Mouse (Mus musculus) liver, embryonic 14.5 days (tissue): ENCODE results near the gene Cdc42ep4.

Experiments
- CTCF ChIP-seq: IDR thresholded peaks from 2 replicates; pipeline ENCODE4 v1.5.1; 2016; ENCODE audit warnings: antibody characterized with exemption, low read depth, control low read depth
- EP300 ChIP-seq: IDR thresholded peaks from 2 replicates; pipeline ENCODE4 v1.6.1; 2016; ENCODE audit warnings: antibody characterized with exemption, low read depth

DNA sequence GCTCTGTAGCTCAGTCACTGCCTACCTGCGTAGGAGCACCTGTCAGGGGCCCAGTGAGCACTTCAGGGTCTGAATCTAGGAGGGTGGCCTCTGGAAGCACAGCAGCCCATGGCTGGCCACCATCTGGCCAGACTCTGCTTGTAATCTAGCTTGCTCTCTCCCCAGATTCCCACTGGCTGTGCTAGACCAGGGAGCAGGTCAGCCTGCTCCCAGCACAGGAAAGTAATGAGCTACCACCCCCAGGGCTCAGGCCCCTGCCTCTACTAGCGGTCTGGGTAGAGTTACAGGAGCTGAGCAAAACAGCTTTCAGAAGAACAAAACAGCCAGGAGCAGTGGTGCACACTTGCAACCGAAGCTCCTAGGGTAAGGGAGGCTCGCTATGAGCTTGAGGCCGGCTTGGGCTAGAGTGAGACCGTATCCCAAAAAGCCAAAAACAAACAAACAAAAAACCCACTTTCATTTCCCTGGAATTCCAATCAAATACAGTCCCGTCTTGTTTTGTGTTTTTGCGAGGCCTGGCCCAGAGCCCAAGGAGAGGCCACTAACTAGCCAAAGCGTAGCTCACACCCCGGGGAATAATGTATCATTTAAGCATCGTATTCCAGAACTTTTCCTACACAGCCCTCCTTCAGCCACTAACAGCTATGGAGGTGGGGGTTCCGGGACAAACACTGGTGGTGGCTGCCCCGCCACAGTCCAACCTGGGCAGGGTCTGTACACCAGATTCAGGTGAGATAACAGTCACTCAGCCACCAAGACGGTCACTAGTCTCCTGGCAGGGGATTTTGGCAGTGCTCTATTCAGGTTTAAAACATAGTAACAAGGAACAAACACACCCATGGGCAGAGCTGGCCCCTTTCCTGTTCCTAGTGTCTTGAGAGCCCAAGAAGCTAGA lies 24.4 kb downstream of the Cdc42ep4 start:
- no peak for TF ChIP-seq CTCF
- no peak for TF ChIP-seq EP300
